Mouse (Mus musculus): Measurements from ENCODE around the gene Cstf3. TPM values are rescaled to one million over a fixed set of nuclear protein-coding genes. Genes with fewer than 3 reads are reported as not detected.

The Cstf3 gene
- total RNA-seq, 2 experiments from 2014 or later = 7.3 to 10.7 TPM

DNA sequence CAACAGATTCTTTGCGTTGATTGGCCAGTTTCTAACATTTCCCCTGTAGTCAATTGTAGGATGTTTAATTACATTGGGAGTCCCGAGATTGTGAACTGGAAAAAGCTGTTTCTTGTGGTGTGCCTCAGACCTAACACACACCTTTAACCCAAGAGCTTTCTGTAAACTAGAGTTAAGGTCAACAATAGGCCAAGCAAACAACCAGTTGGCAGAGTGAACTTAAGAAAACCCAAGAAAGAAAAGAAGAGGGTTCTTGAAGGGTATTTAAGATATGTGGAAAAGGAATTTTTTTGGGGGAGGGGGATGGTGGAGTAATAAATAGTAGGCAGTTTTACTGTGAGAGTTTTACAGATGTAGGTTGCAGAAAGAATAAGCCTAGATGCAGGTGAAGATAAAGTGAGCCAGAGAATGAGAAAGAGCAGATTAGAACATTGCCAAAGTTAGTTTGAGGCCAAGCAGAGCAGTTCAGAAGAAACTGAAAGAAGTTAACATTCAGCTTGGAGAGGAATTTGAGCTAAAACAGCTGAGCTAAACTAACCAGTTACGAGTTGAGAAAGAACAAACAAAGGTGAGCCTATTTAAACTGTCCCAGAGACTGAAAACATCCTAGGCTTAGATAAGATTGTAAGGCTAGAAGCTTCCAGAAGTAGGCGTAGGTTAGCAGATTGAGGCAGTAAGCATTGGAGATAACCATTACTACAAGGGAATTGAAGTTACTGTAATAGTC is 25.8 kb downstream of the Cstf3 start:
- H3K27ac ChIP-seq = no peak overlapping the region
- no peak for TF ChIP-seq CTCF (IDR thresholded peaks at IDR 0.05)
- intact Hi-C loops (cut with DNase I) = no loop called here
- H3K4me3 ChIP-seq = no peak overlapping the region
- DNase-seq = no peak

DNA sequence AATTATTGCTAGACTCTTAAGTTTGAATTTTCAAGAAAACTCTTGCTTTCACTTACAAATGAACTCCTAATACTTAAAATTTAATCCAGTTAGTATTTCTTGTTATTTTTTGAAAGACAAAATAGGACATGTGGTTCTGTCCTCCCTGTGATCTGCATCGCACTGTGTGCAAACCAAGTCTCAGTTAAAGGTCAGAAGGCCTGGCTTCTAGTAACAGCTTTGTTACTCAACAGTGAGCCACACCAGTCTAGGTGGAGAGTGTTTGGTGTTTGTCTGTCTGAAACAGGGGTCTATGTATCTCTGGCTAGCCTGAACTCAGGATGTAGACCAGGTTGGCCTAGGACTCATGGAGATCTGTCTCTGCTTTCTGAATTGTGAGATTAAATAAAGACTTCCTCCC is 68.3 kb downstream of the Cstf3 start:
- intact Hi-C loops (cut with DNase I) = no loop called here
- Histone ChIP-seq H3K27ac (no peak overlapping the region), H3K4me3 (no peak overlapping the region)
- DNase-seq = no peak
- TF ChIP-seq CTCF (IDR thresholded peaks at IDR 0.05) = no peak

DNA sequence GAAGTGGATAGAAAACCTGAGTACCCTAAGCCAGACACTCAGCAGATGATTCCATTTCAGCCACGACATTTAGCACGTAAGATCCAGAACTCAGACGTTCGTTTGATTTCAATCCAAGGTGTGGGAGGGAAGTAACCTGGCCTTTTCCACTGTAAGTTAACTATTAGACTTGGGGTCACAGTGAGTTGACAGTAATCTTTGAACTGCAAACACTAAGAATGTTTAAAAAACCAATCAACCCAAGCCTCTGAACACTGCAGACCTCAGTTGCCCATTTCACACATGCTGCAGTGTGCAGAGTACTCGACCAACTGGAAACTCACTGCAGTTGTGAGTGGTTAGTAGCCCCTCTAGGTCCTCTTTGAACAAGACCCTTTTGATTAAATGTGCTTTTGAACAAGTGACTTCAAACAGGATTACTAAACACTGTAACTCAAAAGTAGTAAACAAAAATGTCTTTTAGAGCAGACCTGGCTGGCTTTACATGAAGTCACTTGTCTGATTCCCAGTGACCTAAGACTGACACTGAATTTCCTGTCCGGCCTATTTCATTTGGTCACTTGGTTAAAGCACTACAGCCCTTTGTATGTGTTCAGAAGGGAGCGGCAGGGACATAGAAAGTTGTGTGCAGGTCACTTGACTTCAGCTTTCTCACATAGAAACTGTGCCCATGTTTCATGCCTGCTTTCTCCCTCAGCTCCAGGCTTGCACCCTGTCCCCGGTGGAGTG is 73.2 kb downstream of the Cstf3 start:
- intact Hi-C loops (cut with DNase I) = no loop called here
- Histone ChIP-seq H3K27ac (no peak overlapping the region), H3K4me3 (no peak overlapping the region)
- no peak for TF ChIP-seq CTCF (IDR thresholded peaks at IDR 0.05)
- no peak for DNase-seq

DNA sequence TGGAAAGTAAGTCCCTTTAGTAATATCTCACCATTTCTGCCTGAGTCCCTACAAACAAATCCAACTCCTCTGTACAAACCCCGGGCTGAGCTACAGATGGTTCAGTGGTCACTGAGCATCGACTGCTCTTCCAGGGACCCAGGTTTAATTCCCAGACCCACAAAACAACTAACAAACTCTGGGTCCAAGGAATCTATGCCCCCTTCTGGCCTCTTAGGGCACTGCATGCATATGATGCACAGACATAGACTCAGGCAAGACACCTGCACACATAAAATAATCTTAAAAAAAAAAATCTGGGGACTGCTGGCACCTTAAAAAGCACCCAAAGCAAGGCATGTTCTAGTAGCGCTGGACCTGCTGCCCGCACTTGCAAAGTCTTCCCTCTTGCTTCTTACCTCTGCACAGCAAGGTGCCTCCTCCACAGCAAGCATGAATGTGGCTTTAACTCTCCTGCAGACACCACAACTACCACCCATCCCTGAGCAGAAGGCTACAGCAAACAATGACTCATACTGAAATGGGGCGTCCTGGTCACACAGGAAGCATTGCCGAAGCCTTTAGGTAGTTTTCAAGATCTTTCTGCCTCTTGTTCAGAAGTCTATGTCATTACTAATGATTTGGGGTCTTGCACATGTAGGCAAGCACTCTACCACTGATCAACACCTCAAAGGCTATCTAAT is 78.9 kb downstream of the Cstf3 start:
- TF ChIP-seq CTCF (IDR thresholded peaks at IDR 0.05) = peak; percentile 20
- no peak for DNase-seq
- Histone ChIP-seq H3K4me3 (no peak overlapping the region), H3K27ac (no peak overlapping the region)
- intact Hi-C loops (cut with DNase I) = no loop called here

DNA sequence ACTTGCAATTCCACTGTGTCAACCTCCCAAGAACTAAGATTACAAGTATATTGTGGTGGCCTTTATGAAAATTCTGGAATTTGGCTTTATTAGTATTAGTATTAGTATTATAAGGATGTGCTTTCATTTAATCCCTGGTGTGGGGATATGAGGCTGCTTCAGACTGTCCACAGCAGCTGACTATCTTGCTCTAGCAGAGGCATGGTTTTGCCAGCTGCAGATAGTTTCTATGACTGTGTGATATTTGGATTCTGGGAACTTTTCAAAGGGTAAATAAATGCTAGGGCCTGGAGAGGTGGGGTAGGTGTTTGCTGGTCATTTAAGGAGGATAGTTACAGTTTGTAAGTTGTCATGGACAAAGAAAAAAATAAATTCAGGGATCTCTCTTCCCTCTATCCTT is 81.4 kb downstream of the Cstf3 start:
- no peak for TF ChIP-seq CTCF (IDR thresholded peaks at IDR 0.05)
- no peak for DNase-seq
- no peak overlapping the region for H3K4me3 ChIP-seq
- no peak overlapping the region for H3K27ac ChIP-seq
- intact Hi-C loops (cut with DNase I) = no loop called here

DNA sequence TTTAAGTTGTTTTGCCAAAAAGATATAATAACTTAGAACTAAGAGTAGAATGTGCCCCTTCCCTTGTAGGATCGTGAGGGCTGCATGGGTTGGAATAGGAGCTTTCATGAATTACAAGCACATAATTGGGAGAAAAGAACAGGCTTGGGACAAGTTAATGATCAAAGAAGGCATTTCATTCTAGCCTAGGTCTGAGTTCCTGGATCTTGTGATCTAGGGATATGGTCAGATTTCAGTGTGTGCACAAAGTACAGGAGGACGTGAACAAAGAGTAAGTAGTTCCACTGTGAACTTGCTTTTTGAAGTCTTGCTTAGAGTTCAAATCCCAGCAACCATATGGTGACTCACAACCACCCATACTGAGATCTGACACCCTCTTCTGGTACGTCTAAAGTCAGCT is 87.0 kb downstream of the Cstf3 start:
- Histone ChIP-seq H3K4me3 (no peak overlapping the region), H3K27ac (no peak overlapping the region)
- no peak for DNase-seq
- no peak for TF ChIP-seq CTCF (IDR thresholded peaks at IDR 0.05)
- intact Hi-C loops (cut with DNase I) = no loop called here

DNA sequence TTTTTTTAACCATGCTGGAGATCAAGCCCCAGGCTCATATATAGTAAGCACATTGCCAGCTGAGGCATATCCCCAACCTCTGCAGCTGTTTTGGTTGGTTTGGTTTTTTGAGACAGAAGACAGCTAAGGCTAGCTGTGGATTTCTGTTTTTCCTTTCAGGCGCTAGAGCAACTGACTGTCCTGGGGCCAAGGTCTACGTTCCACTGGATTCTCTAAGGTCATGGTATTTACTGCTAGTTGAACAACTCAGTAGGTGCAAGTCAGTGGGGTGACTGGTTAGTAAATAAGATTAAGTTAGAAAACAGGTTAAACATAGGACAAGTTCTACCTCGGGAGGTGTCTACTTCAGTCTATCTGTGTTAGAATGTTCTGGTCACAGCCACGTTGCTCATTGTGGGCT is 94.4 kb downstream of the Cstf3 start:
- intact Hi-C loops (cut with DNase I) = loop anchor here (2.0 to 10.0 kb wide), 3 partner anchors 68 to 550 kb away; no protein-coding TSS in a partner anchor
- no peak overlapping the region for H3K4me3 ChIP-seq
- no peak for TF ChIP-seq CTCF (IDR thresholded peaks at IDR 0.05)
- DNase-seq = no peak
- no peak overlapping the region for H3K27ac ChIP-seq

DNA sequence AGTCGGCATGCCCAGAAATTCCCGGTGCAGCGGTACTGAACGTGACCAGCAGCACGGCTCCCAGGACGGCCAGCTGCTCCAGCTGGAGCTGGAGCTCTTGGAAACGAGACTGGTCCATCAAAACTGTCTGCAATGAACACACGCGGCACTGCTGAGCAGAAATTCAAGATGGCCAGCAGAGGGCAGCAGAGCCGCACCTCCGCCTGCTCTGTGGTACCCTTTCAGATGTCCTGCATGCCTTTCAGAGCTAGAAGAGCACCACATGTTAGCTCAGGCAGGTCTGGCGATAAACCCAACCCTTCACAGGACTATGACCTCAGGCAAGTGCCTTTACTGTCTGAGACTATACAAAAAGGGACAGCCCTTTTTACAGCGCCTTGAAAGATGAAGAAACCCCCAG is 95.1 kb downstream of the Cstf3 start:
- H3K27ac ChIP-seq = no peak overlapping the region
- TF ChIP-seq CTCF (IDR thresholded peaks at IDR 0.05) = no peak; the same call in none of the 2 replicates
- no peak overlapping the region for H3K4me3 ChIP-seq
- intact Hi-C loops (cut with DNase I) = loop anchor here (2.0 to 10.0 kb wide), 3 partner anchors 67 to 549 kb away; no protein-coding TSS in a partner anchor
- peak; percentile 81 for DNase-seq

DNA sequence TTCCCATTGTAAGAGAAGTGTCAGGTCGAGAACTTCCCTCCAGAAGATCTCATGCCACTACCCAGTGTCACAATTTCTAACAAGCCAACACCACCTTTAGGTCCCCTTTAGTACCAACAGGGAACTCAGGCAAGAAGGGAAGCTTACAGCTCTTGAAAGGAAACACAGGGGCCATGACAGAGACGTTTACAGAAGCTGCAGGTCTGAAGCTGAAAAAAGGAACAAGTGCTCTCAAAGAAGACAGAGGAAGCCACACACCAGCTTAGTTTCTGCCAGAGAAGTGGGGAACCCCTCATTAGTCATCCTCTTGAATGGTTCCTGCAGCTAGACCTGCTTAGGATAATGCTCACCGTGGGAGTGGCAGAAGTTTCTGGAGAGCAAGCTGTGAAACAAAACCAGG is 96.9 kb downstream of the Cstf3 start:
- DNase-seq = no peak
- intact Hi-C loops (cut with DNase I) = loop anchor here (5.0 to 10.0 kb wide), 2 partner anchors 65 to 548 kb away; no protein-coding TSS in a partner anchor
- TF ChIP-seq CTCF (IDR thresholded peaks at IDR 0.05) = no peak
- H3K4me3 ChIP-seq = no peak overlapping the region
- H3K27ac ChIP-seq = no peak overlapping the region

DNA sequence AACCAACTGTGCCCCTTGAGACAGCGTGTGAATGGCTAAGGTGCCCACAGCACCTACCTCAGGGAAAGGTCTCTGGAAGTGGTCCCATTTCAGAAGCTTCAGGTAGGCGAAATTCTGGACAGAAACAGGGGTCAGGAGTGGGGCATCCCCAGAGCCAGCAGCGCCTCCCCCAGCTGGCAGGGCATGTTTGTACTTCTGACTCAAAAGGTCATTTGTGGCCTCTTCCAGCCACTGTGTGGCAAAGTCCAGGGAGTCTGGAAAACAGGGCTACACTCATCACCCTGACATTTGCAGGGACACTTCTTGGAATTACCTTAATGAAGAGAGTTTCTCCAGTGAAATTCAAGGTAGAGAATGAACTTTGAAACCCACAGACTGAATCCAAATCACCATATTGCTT is 98.0 kb downstream of the Cstf3 start:
- H3K4me3 ChIP-seq = no peak overlapping the region
- intact Hi-C loops (cut with DNase I) = loop anchor here (5.0 to 10.0 kb wide), 2 partner anchors 64 to 546 kb away; no protein-coding TSS in a partner anchor
- H3K27ac ChIP-seq = no peak overlapping the region
- no peak for DNase-seq
- TF ChIP-seq CTCF (IDR thresholded peaks at IDR 0.05) = no peak

DNA sequence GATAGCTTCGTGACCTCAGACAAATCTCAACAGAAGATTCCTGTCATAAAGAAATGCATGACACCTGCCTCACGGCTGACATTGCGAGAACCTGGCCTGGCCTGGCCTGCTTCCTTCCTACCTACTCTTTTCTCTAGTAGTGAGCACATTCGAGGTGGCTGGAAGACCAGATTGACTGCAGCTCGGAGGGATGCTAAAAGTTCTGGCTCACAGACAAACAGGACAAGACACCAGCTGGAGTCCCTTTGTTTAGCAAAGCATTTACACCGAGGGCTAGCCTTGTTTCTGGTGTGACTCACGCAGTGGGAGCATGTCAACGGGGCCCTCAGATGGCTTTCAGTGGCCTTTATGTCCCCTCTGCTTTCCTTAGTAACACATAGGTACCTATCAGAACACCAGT is 98.4 kb downstream of the Cstf3 start:
- TF ChIP-seq CTCF (IDR thresholded peaks at IDR 0.05) = no peak
- H3K27ac ChIP-seq = no peak overlapping the region
- no peak overlapping the region for H3K4me3 ChIP-seq
- DNase-seq = no peak
- intact Hi-C loops (cut with DNase I) = loop anchor here (5.0 to 10.0 kb wide), 2 partner anchors 64 to 546 kb away; no protein-coding TSS in a partner anchor

DNA sequence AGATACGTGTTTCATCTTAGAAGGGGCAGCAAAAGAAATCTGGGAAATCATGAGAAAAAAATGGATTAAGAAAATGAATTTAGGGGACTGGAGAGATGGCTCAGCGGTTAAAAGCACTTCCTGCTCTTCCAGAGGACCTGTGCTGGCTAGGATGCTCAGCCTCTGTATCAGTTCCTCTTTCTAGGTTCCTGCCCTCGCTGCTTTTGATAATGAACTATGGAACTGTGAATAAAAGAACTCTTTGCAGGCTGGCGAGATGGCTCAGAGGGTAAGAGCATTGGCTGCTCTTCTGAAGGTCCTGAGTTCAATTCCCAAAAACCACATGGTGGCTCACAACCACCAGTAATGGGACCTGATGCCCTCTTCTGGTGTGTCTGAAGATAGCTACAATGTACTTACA is 100.4 kb downstream of the Cstf3 start:
- intact Hi-C loops (cut with DNase I) = no loop called here
- DNase-seq = no peak
- Histone ChIP-seq H3K27ac (no peak overlapping the region), H3K4me3 (no peak overlapping the region)
- no peak for TF ChIP-seq CTCF (IDR thresholded peaks at IDR 0.05)

DNA sequence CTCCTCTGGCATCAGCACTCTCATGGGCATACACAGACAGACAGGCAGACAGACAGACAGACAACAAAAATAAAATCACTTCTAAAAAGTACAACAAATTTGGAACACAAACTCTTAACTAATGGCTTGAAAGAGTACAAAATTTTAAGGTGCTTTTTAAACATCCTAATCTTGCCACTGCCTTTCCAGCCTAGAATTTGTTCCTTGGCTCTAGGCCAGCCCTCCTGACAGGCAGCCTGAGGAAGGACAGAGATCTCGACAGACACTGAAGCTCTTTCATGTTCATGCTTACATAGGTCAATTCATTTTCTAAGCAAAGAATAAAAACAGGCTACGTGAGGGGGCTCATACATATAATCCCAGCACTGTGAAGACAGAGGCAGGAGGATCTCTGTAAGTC is 102.2 kb downstream of the Cstf3 start:
- no peak for TF ChIP-seq CTCF (IDR thresholded peaks at IDR 0.05)
- no peak overlapping the region for H3K27ac ChIP-seq
- DNase-seq = no peak
- intact Hi-C loops (cut with DNase I) = no loop called here
- H3K4me3 ChIP-seq = no peak overlapping the region
